Mouse (Mus musculus) gastrocnemius, adult 18-20 months (tissue): ENCODE data around the gene Arhgef25. TPM values are rescaled to one million over a fixed set of nuclear protein-coding genes. Genes with fewer than 3 reads are reported as not detected.
A peak's percentile ranks its signal among the peaks of the same experiment; 100 is the strongest.
"Not testable (repeated sequence)": the region's sequence is repeated elsewhere in the genome, so short reads cannot be mapped to it uniquely, and the experiment has no call there.

Source experiments
- DNase-seq: peaks from one replicate; pipeline ENCODE4 v3.0.0; 2021; ENCODE audit warnings: low spot score
- total RNA-seq, 2 experiments: library from RNA; stranded (reverse); gene quantifications; 2 replicates each; pipeline ENCODE4 v1.2.3; 2021

Arhgef25 gene
- total RNA-seq, 2 experiments from 2014 or later = 7.4 to 9.5 TPM

GRCm38 (mm10) chr10:127166771-127167613, 22.9 kb downstream of the Arhgef25 start:
- DNase-seq = no peak

- no peak for DNase-seq
Measured at GRCm38 (mm10) chr10:127166404-127166715, 23.5 kb downstream of the Arhgef25 start.

- DNase-seq = no peak
Measured at GRCm38 (mm10) chr10:127165654-127166403, 24.1 kb downstream of the Arhgef25 start.

GRCm38 (mm10) chr10:127165354-127165653, 24.6 kb downstream of the Arhgef25 start:
- DNase-seq = no peak

- peak; percentile 59 for DNase-seq
Measured at GRCm38 (mm10) chr10:127164631-127165353, 25.1 kb downstream of the Arhgef25 start, which contains the start of gene B4galnt1. Gene B4galnt1 (plus strand): TSS chr10:127165225.

- no peak for DNase-seq
Measured at GRCm38 (mm10) chr10:127164190-127164589, 25.7 kb downstream of the Arhgef25 start.

GRCm38 (mm10) chr10:127162771-127163261, 27.1 kb downstream of the Arhgef25 start:
- DNase-seq = not testable (repeated sequence)

- DNase-seq = no peak
Measured at GRCm38 (mm10) chr10:127160728-127161127, 29.2 kb downstream of the Arhgef25 start.

- no peak for DNase-seq
Measured at GRCm38 (mm10) chr10:127160081-127160480, 29.8 kb downstream of the Arhgef25 start.

- DNase-seq = no peak
Measured at GRCm38 (mm10) chr10:127158471-127158870, 31.4 kb downstream of the Arhgef25 start.

- no peak for DNase-seq
Measured at GRCm38 (mm10) chr10:127156511-127156910, 33.4 kb downstream of the Arhgef25 start.

GRCm38 (mm10) chr10:127156089-127156488, 33.8 kb downstream of the Arhgef25 start:
- DNase-seq = no peak

- no peak for DNase-seq
Measured at GRCm38 (mm10) chr10:127154652-127155051, 35.2 kb downstream of the Arhgef25 start.

- no peak for DNase-seq
Measured at GRCm38 (mm10) chr10:127154241-127154640, 35.6 kb downstream of the Arhgef25 start.

- no peak for DNase-seq
Measured at GRCm38 (mm10) chr10:127153323-127153722, 36.6 kb downstream of the Arhgef25 start.

- DNase-seq = not testable (repeated sequence)
Measured at GRCm38 (mm10) chr10:127152556-127152955, 37.3 kb downstream of the Arhgef25 start.

- not testable (repeated sequence) for DNase-seq
Measured at GRCm38 (mm10) chr10:127151233-127151632, 38.6 kb downstream of the Arhgef25 start.

- no peak for DNase-seq
Measured at GRCm38 (mm10) chr10:127150471-127150872, 39.4 kb downstream of the Arhgef25 start.

- no peak for DNase-seq
Measured at GRCm38 (mm10) chr10:127147135-127147534, 42.7 kb downstream of the Arhgef25 start.

GRCm38 (mm10) chr10:127145303-127145702, 44.6 kb downstream of the Arhgef25 start:
- DNase-seq = no peak

GRCm38 (mm10) chr10:127144536-127144935, 45.3 kb downstream of the Arhgef25 start:
- no peak for DNase-seq

GRCm38 (mm10) chr10:127143228-127143627, 46.7 kb downstream of the Arhgef25 start:
- no peak for DNase-seq
